Mouse (Mus musculus): ENCODE data around the gene Ifit1. TPM values are rescaled to one million over a fixed set of nuclear protein-coding genes. Genes with fewer than 3 reads are reported as not detected.

The Ifit1 gene
- total and polyA plus RNA-seq, 3 experiments: 1.3 to 2.4 (median 1.5) TPM

- H3K4me3 ChIP-seq: no peak overlapping the region
- H3K4me1 ChIP-seq (ENCODE audit: control insufficient read depth, insufficient read depth, low read length): no peaks in the 10 kb centered on the region; the same call in 1 of the 2 replicates
- no peaks in the 10 kb centered on the region for H3K27me3 ChIP-seq (ENCODE audit: control insufficient read depth, insufficient read depth, low read length)
- intact Hi-C loops (cut with DNase I): no loop called here
- 83% methylated on average over 3 of the region's 3 CpGs for WGBS
- H3K27ac ChIP-seq: no peak overlapping the region
- H3K9ac ChIP-seq (ENCODE audit: low read depth, low read length): no peak overlapping the region
- no peaks in the 10 kb centered on the region for H3K79me2 ChIP-seq (replicated peaks; ENCODE audit: control insufficient read depth, insufficient read depth, low read length)
- no peak for DNase-seq
- H3K36me3 ChIP-seq (ENCODE audit: control insufficient read depth, insufficient read depth, low read length): peaks cover 3% of the 10 kb centered on the region
- no peak for TF ChIP-seq EP300 (IDR thresholded peaks at IDR 0.05; ENCODE audit: insufficient read depth, low read depth, low read length)
- no peak for TF ChIP-seq POLR2A (IDR thresholded peaks at IDR 0.05; ENCODE audit: insufficient read depth, low read depth, low read length)
- TF ChIP-seq CTCF (IDR thresholded peaks at IDR 0.05): no peak
Observed at GRCm38 (mm10) chr19:34650276-34650675, 9.6 kb downstream of the Ifit1 start.

GRCm38 (mm10) chr19:34650997-34651396 is 10.3 kb downstream of the Ifit1 start:
- WGBS: 82% methylated on average over 6 of the region's 6 CpGs
- Histone ChIP-seq H3K9ac (ENCODE audit: low read depth, low read length) (no peak overlapping the region), H3K36me3 (ENCODE audit: control insufficient read depth, insufficient read depth, low read length) (no peaks in the 10 kb centered on the region; the same call in none of the 2 replicates), H3K4me3 (no peak overlapping the region), H3K27me3 (ENCODE audit: control insufficient read depth, insufficient read depth, low read length) (no peaks in the 10 kb centered on the region), H3K79me2 (replicated peaks; ENCODE audit: control insufficient read depth, insufficient read depth, low read length) (no peaks in the 10 kb centered on the region), H3K4me1 (ENCODE audit: control insufficient read depth, insufficient read depth, low read length) (no peaks in the 10 kb centered on the region), H3K27ac (no peak overlapping the region)
- intact Hi-C loops (cut with DNase I): no loop called here
- TF ChIP-seq POLR2A (IDR thresholded peaks at IDR 0.05; ENCODE audit: insufficient read depth, low read depth, low read length): no peak
- TF ChIP-seq CTCF (IDR thresholded peaks at IDR 0.05): no peak
- TF ChIP-seq EP300 (IDR thresholded peaks at IDR 0.05; ENCODE audit: insufficient read depth, low read depth, low read length): no peak
- no peak for DNase-seq

GRCm38 (mm10) chr19:34655227-34655805 is 14.6 kb downstream of the Ifit1 start:
- Histone ChIP-seq H3K27ac (no peak overlapping the region), H3K4me1 (ENCODE audit: control insufficient read depth, insufficient read depth, low read length) (no peaks in the 10 kb centered on the region), H3K27me3 (ENCODE audit: control insufficient read depth, insufficient read depth, low read length) (no peaks in the 10 kb centered on the region), H3K36me3 (ENCODE audit: control insufficient read depth, insufficient read depth, low read length) (no peaks in the 10 kb centered on the region; the same call in 1 of the 2 replicates), H3K9ac (ENCODE audit: low read depth, low read length) (no peak overlapping the region), H3K79me2 (replicated peaks; ENCODE audit: control insufficient read depth, insufficient read depth, low read length) (no peaks in the 10 kb centered on the region), H3K4me3 (no peak overlapping the region)
- no peak for TF ChIP-seq EP300 (IDR thresholded peaks at IDR 0.05; ENCODE audit: insufficient read depth, low read depth, low read length)
- TF ChIP-seq CTCF (IDR thresholded peaks at IDR 0.05): no peak
- no peak for TF ChIP-seq POLR2A (IDR thresholded peaks at IDR 0.05; ENCODE audit: insufficient read depth, low read depth, low read length)
- 92% methylated on average over 10 of the region's 10 CpGs for WGBS
- no peak for DNase-seq
- intact Hi-C loops (cut with DNase I): no loop called here

GRCm38 (mm10) chr19:34656511-34657298 is 16.0 kb downstream of the Ifit1 start:
- no peaks in the 10 kb centered on the region for H3K27me3 ChIP-seq (ENCODE audit: control insufficient read depth, insufficient read depth, low read length)
- no peak overlapping the region for H3K4me3 ChIP-seq
- no peak overlapping the region for H3K27ac ChIP-seq
- no peaks in the 10 kb centered on the region for H3K4me1 ChIP-seq (ENCODE audit: control insufficient read depth, insufficient read depth, low read length)
- H3K79me2 ChIP-seq (replicated peaks; ENCODE audit: control insufficient read depth, insufficient read depth, low read length): no peaks in the 10 kb centered on the region
- TF ChIP-seq POLR2A (IDR thresholded peaks at IDR 0.05; ENCODE audit: insufficient read depth, low read depth, low read length) (no peak), EP300 (IDR thresholded peaks at IDR 0.05; ENCODE audit: insufficient read depth, low read depth, low read length) (no peak), CTCF (IDR thresholded peaks at IDR 0.05) (no peak)
- H3K36me3 ChIP-seq (ENCODE audit: control insufficient read depth, insufficient read depth, low read length): no peaks in the 10 kb centered on the region; the same call in 1 of the 2 replicates
- no peak overlapping the region for H3K9ac ChIP-seq (ENCODE audit: low read depth, low read length)
- DNase-seq: no peak
- intact Hi-C loops (cut with DNase I): no loop called here
- WGBS: 24% methylated on average over 2 of the region's 2 CpGs

- 0 out of 2 replicates have a peak, but pooled peaks have one; percentile 15 for TF ChIP-seq EP300 (IDR thresholded peaks at IDR 0.05; ENCODE audit: insufficient read depth, low read depth, low read length)
- peak; percentile 35; the same call in 1 of the 2 replicates for TF ChIP-seq POLR2A (IDR thresholded peaks at IDR 0.05; ENCODE audit: insufficient read depth, low read depth, low read length)
- TF ChIP-seq CTCF (IDR thresholded peaks at IDR 0.05): peak; percentile 82
- Histone ChIP-seq H3K27me3 (ENCODE audit: control insufficient read depth, insufficient read depth, low read length) (no peaks in the 10 kb centered on the region), H3K27ac (peak overlapping the region; percentile 64; the same call in 1 of the 2 replicates), H3K9ac (ENCODE audit: low read depth, low read length) (peak overlapping the region; percentile 55), H3K4me1 (ENCODE audit: control insufficient read depth, insufficient read depth, low read length) (peaks cover 3% of the 10 kb centered on the region; the same call in 1 of the 2 replicates), H3K36me3 (ENCODE audit: control insufficient read depth, insufficient read depth, low read length) (no peaks in the 10 kb centered on the region), H3K79me2 (replicated peaks; ENCODE audit: control insufficient read depth, insufficient read depth, low read length) (no peaks in the 10 kb centered on the region), H3K4me3 (peak overlapping the region; percentile 43; the same call in 1 of the 2 replicates)
- intact Hi-C loops (cut with DNase I): no loop called here
- WGBS: 5% methylated on average over 13 of the region's 13 CpGs
- DNase-seq: peak; percentile 71 to 78
Observed at GRCm38 (mm10) chr19:34662067-34662507, 21.4 kb downstream of the Ifit1 start.

Data from heart, adult 2 months (tissue).